Mouse (Mus musculus): ENCODE data around the gene Negr1. TPM values are rescaled to one million over a fixed set of nuclear protein-coding genes. Genes with fewer than 3 reads are reported as not detected.

Negr1 gene
- polyA plus RNA-seq, 1 experiment from 2014 or later, result 18.3 TPM

DNA sequence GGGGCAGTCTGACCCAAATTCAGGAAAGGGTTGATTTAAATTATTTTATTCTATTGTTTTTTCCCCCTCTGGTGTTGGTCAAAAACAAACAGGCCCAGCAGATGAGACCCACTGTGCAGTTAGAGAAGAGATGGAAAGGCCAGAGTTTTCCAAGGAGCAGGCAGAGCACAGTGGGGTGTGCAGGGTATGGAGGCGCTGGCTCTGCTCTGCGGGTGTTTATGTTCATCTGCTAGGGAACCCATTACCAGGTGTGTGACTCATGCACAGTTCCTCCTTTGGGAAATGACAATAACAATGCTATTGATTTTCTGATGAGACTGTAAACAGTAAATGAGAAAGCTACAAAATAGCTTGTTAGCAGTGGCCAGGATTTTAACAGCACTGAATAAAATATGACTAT, 210.0 kb downstream of the Negr1 start:
- no peak overlapping the region for H3K9ac ChIP-seq
- H3K36me3 ChIP-seq, result no peaks in the 10 kb centered on the region
- H3K4me2 ChIP-seq, result no peak overlapping the region
- H3K27me3 ChIP-seq, result no peaks in the 10 kb centered on the region
- H3K4me1 ChIP-seq (replicated peaks), result peaks cover 15% of the 10 kb centered on the region
- 44% methylated on average over 2 of the region's 2 CpGs for WGBS
- no peaks in the 10 kb centered on the region for H3K9me3 ChIP-seq
- no peak overlapping the region for H3K4me3 ChIP-seq
- peak; percentile 77 for ATAC-seq (ENCODE audit: low read depth)
- H3K27ac ChIP-seq (replicated peaks), result no peak overlapping the region

DNA sequence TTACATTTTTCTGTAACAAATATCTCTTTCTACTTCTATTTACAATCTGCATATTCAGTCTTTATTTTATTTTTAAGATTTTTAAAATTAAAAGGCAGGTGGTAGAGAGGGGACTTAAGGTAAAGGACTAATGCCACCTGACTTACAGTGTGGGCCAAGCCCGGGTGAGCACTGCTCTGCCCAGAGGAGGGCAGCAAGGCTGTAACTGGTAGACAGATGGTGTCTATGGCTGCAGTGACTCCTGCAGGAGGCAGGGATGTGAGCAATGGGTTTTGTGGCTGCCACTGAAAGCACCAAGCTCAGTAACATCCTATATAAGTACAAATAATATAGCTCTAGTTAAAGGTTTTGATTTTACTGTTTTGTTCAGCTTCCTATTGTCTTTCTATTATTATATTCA, 210.5 kb downstream of the Negr1 start:
- no peak overlapping the region for H3K27ac ChIP-seq (replicated peaks)
- H3K9me3 ChIP-seq, result no peaks in the 10 kb centered on the region
- no peak overlapping the region for H3K9ac ChIP-seq
- no peaks in the 10 kb centered on the region for H3K27me3 ChIP-seq
- 30% methylated on average over 1 of the region's 1 CpGs for WGBS
- H3K4me2 ChIP-seq, result no peak overlapping the region
- peak; percentile 87 for ATAC-seq (ENCODE audit: low read depth)
- peaks cover 15% of the 10 kb centered on the region for H3K4me1 ChIP-seq (replicated peaks)
- no peak overlapping the region for H3K4me3 ChIP-seq
- H3K36me3 ChIP-seq, result no peaks in the 10 kb centered on the region

DNA sequence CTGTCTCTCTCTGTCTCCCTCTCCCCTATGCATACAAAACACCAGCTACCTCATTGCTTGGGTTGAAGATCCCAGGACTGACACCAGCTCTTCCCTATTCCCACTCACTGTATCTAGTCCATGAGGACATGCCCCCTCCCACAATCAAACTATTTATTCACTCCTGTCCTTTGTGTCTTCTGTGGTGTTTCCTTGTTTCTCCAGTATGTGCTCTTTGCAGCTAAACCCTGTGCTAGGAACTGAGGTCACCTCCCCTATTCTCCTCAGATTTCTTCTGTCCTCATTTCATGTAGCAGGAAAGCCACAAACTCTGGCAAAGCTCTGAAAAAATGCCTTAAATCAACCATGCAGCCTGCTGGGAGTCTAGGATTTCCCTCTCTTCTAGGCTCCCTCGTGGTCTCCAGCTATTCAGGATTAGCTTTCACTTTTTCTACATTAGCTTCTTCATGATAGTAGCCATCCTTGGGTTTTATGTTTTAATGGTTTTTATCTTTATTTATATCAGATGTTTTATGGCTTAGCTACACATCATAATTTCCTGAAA, 222.8 kb downstream of the Negr1 start:
- H3K9me3 ChIP-seq, result no peaks in the 10 kb centered on the region
- H3K36me3 ChIP-seq, result no peaks in the 10 kb centered on the region
- WGBS, result 39% methylated on average over 1 of the region's 1 CpGs
- H3K9ac ChIP-seq, result no peak overlapping the region
- ATAC-seq (ENCODE audit: low read depth), result no peak
- no peak overlapping the region for H3K27ac ChIP-seq (replicated peaks)
- no peaks in the 10 kb centered on the region for H3K27me3 ChIP-seq
- H3K4me1 ChIP-seq (replicated peaks), result no peaks in the 10 kb centered on the region
- no peak overlapping the region for H3K4me2 ChIP-seq
- no peak overlapping the region for H3K4me3 ChIP-seq

DNA sequence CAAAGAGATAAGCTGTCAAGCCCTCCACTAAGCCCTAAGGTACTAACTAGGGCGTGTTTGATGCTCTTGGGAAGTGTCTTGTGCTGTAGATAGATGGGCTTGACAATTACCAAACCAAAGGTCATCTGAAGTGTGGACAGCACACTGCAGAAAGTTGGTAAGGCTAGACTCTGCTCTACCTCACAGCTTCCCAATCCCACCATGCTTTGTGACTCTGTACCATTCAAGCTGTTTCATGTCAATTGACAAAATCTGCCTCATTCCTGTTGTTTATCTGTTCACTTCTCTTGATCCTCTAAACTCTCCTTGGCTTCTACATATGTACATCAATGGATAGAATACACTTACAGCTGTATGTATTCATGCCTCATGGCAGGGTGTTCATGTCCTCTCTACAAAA, 224.8 kb downstream of the Negr1 start:
- Histone ChIP-seq H3K27ac (replicated peaks) (no peak overlapping the region), H3K4me1 (replicated peaks) (no peaks in the 10 kb centered on the region), H3K9ac (no peak overlapping the region), H3K4me2 (no peak overlapping the region), H3K36me3 (no peaks in the 10 kb centered on the region), H3K27me3 (no peaks in the 10 kb centered on the region), H3K9me3 (no peaks in the 10 kb centered on the region), H3K4me3 (no peak overlapping the region)
- ATAC-seq (ENCODE audit: low read depth), result no peak
- 77% methylated on average over 1 of the region's 1 CpGs for WGBS

DNA sequence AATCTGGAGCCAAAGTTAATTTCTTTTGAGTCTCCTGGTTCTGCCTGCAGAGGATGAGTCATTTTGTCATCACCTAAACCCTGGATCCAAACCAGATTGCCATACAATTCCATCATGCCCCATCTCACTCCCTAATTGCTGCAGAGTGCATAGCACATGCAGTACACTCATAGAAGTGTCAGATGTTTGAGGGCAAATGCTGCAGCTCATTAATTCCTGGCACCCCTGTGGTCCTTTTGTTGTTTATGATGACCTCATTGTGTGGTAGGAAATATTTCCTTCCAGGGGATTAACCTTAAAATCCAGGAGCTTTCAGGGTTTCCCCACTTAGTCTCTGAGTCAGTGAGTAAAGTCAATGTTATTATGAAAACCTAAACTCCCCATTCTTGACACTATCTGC, 229.6 kb downstream of the Negr1 start:
- Histone ChIP-seq H3K27ac (replicated peaks) (no peak overlapping the region), H3K36me3 (no peaks in the 10 kb centered on the region), H3K9ac (no peak overlapping the region), H3K4me1 (replicated peaks) (0 out of 2 replicates have a peak, but pooled peaks cover 3% of the 10 kb centered on the region), H3K4me2 (no peak overlapping the region), H3K9me3 (no peaks in the 10 kb centered on the region), H3K4me3 (no peak overlapping the region), H3K27me3 (no peaks in the 10 kb centered on the region)
- ATAC-seq (ENCODE audit: low read depth), result no peak

DNA sequence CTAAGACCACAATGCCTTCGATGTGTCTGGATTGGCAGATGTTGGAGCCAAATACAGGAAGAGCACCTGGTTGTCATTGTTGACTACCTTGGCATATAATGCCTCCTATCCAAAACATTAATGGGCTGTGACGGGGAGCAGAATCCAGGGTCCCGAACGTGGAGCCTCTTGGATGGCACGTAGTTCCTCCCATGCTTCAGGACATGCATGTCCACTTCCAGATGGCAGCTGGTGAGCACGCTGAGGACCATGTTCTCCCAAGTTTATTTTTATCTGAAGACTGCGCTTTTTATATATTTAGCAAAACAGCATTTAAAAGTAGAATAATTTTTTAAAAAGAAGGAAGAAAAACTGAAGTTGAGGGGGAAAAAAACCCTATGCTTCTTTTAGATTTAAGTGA, 231.1 kb downstream of the Negr1 start:
- Histone ChIP-seq H3K9me3 (no peaks in the 10 kb centered on the region), H3K27me3 (no peaks in the 10 kb centered on the region), H3K4me1 (replicated peaks) (0 out of 2 replicates have a peak, but pooled peaks cover 3% of the 10 kb centered on the region), H3K9ac (no peak overlapping the region), H3K4me3 (no peak overlapping the region), H3K27ac (replicated peaks) (no peak overlapping the region), H3K4me2 (no peak overlapping the region), H3K36me3 (no peaks in the 10 kb centered on the region)
- 80% methylated on average over 7 of the region's 7 CpGs for WGBS
- no peak for ATAC-seq (ENCODE audit: low read depth)

DNA sequence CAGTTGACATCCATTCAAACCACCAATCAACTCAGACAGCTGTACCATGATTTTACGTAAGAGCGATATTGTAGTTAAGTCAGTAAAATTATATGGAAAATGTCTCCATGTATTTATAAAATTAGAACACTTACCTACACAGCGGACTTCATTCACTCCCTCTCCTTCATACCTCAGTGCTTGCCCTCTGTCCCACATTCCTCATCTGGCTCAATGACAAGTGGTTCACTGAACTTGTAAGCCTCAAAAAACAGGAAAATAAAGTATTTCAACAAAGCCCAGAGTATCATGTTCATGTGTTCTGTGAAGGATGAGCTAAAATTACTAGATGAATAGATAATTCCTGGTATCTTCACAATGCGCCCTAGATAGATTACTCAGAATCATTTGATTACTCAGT, 232.5 kb downstream of the Negr1 start:
- 0 out of 2 replicates have a peak, but pooled peaks cover 3% of the 10 kb centered on the region for H3K4me1 ChIP-seq (replicated peaks)
- 93% methylated on average over 4 of the region's 4 CpGs for WGBS
- H3K9me3 ChIP-seq, result no peaks in the 10 kb centered on the region
- H3K4me3 ChIP-seq, result no peak overlapping the region
- ATAC-seq (ENCODE audit: low read depth), result no peak
- no peaks in the 10 kb centered on the region for H3K27me3 ChIP-seq
- no peak overlapping the region for H3K27ac ChIP-seq (replicated peaks)
- H3K9ac ChIP-seq, result no peak overlapping the region
- H3K4me2 ChIP-seq, result no peak overlapping the region
- H3K36me3 ChIP-seq, result no peaks in the 10 kb centered on the region

DNA sequence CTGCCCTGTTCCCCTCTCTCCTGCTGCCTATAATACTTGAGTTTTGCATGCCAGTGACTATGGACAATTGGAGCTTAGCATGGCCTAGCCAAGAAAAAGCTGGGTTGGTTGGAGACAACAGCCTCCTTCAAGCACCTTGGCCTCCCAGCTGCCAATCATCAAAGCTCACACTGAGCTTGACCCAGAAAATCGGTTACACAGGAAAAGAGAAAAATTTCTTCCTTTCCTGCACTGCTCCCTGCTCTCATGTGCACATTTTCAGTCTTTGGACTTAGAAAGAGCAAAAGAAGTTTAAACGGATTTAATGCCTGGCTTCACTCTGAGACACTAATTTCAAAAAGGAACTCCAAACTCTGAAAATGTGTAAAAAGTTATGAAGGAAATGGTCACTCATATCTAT, 233.0 kb downstream of the Negr1 start:
- no peak for ATAC-seq (ENCODE audit: low read depth)
- no peak overlapping the region for H3K4me3 ChIP-seq
- no peaks in the 10 kb centered on the region for H3K9me3 ChIP-seq
- no peaks in the 10 kb centered on the region for H3K36me3 ChIP-seq
- no peak overlapping the region for H3K9ac ChIP-seq
- H3K27me3 ChIP-seq, result no peaks in the 10 kb centered on the region
- H3K4me1 ChIP-seq (replicated peaks), result 0 out of 2 replicates have a peak, but pooled peaks cover 3% of the 10 kb centered on the region
- no peak overlapping the region for H3K27ac ChIP-seq (replicated peaks)
- H3K4me2 ChIP-seq, result no peak overlapping the region
- 70% methylated on average over 2 of the region's 2 CpGs for WGBS

DNA sequence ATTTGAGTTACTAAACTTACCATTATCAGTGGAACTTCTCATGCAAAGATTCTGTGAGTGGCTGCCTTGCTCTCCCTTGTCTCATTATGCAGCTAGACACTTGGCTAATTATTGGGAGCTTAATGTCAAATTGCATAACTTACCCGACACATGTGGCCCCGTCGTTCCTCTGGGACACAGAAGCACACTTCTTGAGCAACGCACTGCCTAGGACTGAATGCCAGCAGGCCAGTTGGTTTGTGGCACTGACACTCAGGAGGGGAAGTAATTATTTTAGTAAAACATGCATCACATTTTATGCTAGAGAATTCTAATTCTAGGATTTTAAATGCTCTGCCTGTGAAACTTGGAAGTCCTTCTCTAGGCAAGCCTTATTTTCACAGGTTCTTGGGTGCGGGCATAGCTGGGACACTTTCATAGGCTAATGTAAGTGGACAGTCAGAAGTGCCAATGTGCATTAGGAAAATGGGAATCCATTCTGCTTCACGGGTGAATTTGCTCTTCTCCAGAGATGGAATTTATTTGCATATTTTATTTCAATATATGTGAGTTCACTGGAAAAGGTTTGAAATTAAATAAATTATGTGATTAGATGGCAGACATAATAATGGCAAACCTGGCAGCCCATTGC, 234.6 kb downstream of the Negr1 start:
- 0 out of 2 replicates have a peak, but pooled peaks cover 3% of the 10 kb centered on the region for H3K4me1 ChIP-seq (replicated peaks)
- no peaks in the 10 kb centered on the region for H3K9me3 ChIP-seq
- H3K4me2 ChIP-seq, result no peak overlapping the region
- H3K4me3 ChIP-seq, result no peak overlapping the region
- H3K27me3 ChIP-seq, result no peaks in the 10 kb centered on the region
- no peak overlapping the region for H3K9ac ChIP-seq
- H3K36me3 ChIP-seq, result no peaks in the 10 kb centered on the region
- 71% methylated on average over 6 of the region's 6 CpGs for WGBS
- ATAC-seq (ENCODE audit: low read depth), result no peak
- H3K27ac ChIP-seq (replicated peaks), result no peak overlapping the region

DNA sequence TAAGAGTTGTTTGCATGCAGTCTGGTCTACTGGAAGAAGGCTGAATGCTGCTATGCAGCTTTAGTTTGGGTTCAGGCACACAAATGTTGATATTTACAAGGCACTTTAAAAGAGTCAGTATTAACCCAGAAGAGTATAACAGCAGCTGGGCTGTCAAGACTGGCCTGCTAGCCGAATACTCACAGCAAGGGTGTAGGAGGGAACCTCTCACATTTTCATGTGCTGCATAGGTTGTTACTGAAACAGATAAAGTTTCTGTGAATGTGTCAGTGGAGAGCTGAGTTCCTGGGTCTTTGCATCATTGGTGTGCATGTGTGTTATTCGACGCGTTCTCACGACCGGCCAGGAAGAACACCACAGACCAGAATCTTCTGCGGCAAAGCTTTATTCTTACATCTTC, 237.6 kb downstream of the Negr1 start:
- Histone ChIP-seq H3K4me2 (no peak overlapping the region), H3K4me1 (replicated peaks) (no peaks in the 10 kb centered on the region), H3K9me3 (no peaks in the 10 kb centered on the region), H3K27me3 (no peaks in the 10 kb centered on the region), H3K4me3 (no peak overlapping the region), H3K27ac (replicated peaks) (no peak overlapping the region), H3K9ac (no peak overlapping the region), H3K36me3 (no peaks in the 10 kb centered on the region)
- 93% methylated on average over 7 of the region's 7 CpGs for WGBS
- no peak for ATAC-seq (ENCODE audit: low read depth)

DNA sequence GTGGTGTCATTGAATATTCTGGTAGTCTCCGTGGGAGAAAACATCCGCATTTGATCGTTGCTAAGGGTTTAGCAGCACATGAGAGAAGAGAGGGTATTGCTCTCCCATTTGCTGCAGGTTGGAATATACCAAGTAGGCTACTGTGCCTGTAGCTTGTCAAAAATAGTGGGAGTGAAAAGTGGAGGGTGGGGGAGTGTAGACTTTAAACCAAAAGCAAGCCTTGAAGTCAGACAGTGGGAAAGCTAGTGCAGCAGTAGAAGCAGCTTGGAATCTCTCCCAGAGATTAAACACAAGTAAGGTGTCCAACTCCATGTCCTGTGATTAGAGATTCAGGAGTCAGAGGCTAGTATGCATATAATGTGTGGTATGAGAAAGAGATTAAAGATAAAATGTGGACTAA, 248.2 kb downstream of the Negr1 start:
- Histone ChIP-seq H3K27me3 (no peaks in the 10 kb centered on the region), H3K36me3 (no peaks in the 10 kb centered on the region), H3K4me2 (no peak overlapping the region), H3K27ac (replicated peaks) (no peak overlapping the region), H3K9ac (no peak overlapping the region), H3K9me3 (no peaks in the 10 kb centered on the region), H3K4me3 (no peak overlapping the region), H3K4me1 (replicated peaks) (no peaks in the 10 kb centered on the region)
- 80% methylated on average over 3 of the region's 3 CpGs for WGBS
- no peak for ATAC-seq (ENCODE audit: low read depth)

DNA sequence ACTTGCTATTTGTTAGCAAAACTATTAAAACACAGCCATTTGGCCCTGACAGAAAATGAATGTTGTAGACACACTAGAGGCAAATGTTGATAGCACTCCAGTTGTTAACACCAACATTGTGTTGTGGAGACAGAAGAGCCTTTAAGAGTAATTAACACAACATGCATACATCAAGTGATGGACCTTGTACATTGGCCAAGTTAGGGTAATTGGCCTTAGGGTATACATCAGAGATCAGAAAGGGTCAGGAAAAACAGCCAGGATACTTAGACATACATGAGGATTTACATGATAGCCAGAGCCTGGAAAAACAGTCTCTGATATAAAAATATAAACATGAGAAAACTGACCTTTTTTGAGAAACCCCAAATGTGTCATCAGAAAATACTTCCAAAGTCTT, 255.3 kb downstream of the Negr1 start:
- Histone ChIP-seq H3K4me1 (replicated peaks) (no peaks in the 10 kb centered on the region), H3K27ac (replicated peaks) (no peak overlapping the region), H3K9me3 (no peaks in the 10 kb centered on the region)

DNA sequence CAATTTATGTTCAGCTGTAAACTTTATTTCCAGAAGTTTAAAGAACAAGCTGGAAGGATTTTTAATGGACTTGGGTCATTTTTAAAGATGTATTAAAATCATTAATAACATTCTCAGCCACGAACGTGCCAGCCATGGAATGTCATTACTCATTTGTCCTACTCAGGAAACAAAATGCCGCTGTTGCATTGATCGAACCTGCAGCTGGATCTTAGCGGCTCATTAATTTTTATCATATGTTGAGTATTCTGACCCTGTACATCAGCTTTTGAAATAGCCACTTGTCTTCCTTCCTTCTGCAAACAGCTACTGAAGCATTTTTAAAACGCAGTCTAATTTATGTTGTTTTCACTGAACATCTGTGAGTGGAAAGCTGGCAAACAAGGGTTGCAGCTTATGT, 255.9 kb downstream of the Negr1 start:
- H3K9me3 ChIP-seq, result no peaks in the 10 kb centered on the region
- no peaks in the 10 kb centered on the region for H3K27me3 ChIP-seq
- no peak overlapping the region for H3K9ac ChIP-seq
- no peak overlapping the region for H3K27ac ChIP-seq (replicated peaks)
- no peak overlapping the region for H3K4me2 ChIP-seq
- no peak overlapping the region for H3K4me3 ChIP-seq
- 65% methylated on average over 6 of the region's 6 CpGs for WGBS
- no peaks in the 10 kb centered on the region for H3K4me1 ChIP-seq (replicated peaks)
- ATAC-seq (ENCODE audit: low read depth), result no peak
- no peaks in the 10 kb centered on the region for H3K36me3 ChIP-seq

More for the DNA sequence above, 255.3 kb downstream of the Negr1 start:
- no peak overlapping the region for H3K9ac ChIP-seq
- H3K4me2 ChIP-seq, result no peak overlapping the region
- no peaks in the 10 kb centered on the region for H3K27me3 ChIP-seq
- H3K4me3 ChIP-seq, result no peak overlapping the region
- H3K36me3 ChIP-seq, result no peaks in the 10 kb centered on the region
- no peak for ATAC-seq (ENCODE audit: low read depth)

Measured in neural tube, embryonic 13.5 days (tissue).